Mouse (Mus musculus) duodenum, adult 2 months (tissue): Measurements from ENCODE around the gene Atad5. TPM values are rescaled to one million over a fixed set of nuclear protein-coding genes. Genes with fewer than 3 reads are reported as not detected.

ENCODE experiments used
- polyA plus RNA-seq: library from polyadenylated mRNA; depleted of rRNA; stranded (reverse); fragments of >200 nt; gene quantifications from 2 replicates; pipeline ENCODE4 v1.2.3, GENCODE M21; 2012; ENCODE audit warnings: low replicate concordance; rRNA removed

Gene Atad5
- polyA plus RNA-seq, result 0.08 and 0.29 TPM in 2 replicates

DNA sequence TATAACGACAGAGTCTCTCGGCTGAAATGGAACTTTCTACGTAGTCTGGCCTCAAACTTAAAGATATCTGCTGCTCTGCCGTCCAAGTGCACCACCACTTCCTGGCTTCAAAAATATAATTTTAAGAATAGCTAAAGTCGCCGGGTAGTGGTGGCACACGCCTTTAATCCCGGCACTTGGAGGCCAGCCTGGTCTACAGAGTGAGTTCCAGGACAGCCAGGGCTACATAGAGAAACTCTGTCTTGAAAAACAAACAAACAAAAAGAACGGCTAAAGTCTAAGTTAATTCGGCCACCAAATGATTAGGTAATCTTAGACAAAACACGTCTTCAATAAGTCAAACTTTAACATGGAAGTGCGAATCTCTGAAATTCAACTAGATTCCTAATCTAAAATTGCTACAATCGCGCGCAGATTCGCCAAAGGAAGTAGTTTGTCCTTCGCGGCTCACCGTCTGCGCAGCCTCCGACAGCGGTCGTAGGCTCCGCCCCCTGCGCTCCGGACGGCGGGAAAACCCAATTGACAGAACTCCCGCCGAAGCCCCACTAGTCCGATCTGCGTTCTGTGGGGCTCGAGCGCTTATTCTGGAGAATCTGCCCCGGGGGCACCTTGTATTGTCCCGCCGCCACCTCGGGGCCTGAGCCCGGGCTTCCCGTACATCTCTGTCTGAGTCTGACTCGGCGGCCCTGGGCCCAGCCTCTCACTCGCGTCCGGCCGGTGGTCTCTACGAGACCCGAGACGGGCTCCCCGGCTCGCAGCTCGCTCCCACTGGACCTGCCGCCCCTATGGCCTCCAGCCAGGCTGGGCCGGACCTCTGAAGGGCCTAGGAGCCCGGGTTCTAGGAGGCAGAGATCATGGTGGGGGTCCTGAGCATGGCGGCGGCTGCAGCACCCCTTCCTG, at the start of gene Atad5:
Gene Atad5, plus strand, starts transcription at position 484 of the 900 bp plus-strand sequence.

DNA sequence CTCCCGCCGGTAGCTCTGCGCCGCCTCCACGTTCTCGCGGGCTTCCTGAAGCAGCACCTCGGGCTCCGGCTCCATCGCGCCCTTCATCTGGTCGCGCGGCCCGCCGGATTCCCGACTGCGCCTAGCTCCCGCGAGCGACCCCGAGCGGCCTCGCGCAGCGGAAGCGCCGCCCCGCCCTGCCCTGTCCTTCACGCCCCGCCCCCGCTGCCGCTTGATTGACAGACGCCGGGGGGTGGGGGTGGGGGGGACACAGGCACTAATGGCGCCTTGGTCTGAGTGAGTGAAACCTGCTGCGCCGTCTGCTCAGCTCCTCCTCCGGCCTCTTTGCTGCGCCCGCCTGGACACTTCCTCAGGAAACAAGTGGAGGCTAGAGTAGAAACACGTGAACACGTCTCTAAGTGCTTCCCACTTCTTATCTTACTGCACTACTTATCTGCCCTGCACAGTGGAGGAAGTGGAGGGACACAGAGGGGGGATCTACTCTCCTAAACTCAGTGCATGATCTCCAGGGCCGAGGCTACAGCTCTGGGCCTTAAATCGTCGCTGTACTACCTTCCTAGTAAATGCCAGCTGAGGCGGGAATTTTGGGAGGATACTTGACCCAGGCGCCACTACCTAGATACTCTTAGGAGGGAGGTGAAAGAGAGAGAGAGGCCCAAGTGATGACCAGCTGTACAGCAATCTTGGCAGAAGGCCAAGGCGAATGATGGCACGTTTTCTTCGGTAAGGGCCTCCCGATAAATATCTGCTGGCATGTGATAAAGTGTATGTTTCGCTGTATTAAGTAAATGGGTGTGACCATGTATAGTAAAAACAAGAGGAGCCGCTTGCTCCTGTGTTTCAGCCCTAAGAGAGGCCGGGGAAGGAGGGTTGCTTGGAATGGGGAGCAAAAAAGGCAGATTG, 8.1 kb upstream of the Atad5 start, which contains the start of gene Crlf3:
Gene Crlf3, minus strand, starts transcription at position 166 of the 903 bp plus-strand sequence.

DNA sequence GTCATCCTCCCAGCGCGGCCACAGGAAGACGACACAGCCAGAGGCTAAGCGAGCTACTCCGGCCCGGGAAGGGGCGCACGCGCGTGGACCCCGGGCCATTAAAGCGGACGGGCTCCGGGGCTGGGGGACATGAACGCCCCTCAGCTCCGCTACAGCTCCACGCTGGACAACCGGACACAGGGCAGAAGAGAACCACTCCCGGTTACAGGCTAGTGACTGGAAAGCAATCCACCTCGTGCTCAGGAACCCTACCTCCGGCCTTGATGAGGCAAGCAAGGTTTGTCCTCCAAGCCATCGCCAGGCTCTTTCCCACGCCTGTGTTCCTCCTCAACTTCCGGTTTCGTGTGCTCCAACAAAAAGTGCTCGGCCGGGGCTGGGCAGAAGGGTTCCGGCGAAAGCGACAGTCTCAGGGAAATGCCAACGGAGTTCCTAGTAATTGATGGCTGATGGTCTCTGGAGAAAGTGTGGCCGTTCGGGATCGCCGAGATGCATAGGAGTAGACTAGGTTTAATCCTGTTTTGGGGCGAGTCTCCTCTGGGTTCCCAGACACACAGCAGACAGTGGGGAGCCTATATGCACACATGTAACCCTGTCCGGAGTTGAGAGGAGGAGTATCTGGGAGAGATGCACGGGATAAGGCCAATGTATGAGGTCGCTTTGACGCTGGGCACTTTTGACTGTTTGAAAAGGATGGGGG, 52.8 kb downstream of the Atad5 start, which contains the start of gene Tefm:
Gene Tefm, minus strand, starts transcription at position 351 of the 697 bp plus-strand sequence.

DNA sequence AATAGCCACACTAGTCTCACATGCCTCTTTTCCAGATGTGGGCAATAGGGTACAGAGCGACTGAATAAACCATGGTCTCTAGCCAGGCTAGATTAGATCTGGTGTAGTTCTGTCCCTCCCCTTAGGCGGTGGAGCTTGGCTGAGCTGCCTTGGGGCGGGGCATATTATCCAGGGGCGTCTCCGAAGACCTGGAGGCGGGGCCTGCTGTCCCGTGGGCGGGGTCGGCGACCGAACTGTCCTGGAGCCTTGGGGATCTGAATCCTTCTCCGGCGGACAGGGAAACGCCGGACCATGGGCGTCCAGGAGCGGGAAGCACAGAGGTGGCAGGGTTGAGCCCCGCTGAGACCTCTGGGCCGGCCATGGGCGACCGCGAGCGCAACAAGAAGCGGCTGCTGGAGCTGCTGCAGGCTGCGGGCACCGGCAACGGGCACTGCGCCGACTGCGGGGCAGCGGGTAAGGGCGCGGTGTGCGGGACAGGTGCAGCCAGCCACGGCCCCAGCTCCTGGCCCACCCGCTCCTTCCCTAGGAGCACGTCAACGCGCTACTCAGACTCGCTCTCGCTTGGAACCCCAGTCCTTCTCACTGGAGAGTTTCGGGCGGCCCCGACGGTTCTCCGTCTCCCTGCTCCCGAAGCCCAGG, 64.8 kb downstream of the Atad5 start, which contains the start of gene Adap2:
Gene Adap2, plus strand, starts transcription at position 249 of the 639 bp plus-strand sequence.

DNA sequence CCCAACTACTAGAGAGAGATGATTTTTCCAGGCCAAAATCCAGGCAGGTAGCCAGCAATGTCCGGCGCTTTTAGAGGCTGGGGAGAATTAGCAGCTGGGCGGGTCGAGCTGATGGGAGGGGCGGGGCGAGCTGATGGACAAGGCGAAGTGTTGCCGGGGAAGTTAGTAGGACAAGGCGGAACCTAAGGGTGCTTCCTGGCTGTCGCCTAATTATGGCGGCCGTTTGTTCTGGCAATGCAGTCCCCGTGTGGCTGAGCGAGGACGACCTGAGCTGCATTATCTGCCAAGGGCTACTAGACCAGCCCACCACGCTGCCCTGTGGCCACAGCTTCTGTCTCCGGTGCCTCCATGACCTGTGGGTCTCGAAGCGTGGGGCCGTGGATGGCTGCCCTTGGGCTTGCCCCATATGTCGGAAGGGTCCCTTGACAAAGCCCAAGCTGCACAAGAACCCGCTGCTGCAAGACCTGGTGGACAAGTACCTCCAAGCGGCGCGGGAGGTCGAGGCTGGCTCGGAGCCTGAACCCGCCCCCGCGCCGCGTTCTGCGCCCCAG, 94.6 kb downstream of the Atad5 start, which contains the start of gene Rnf135:
Gene Rnf135, plus strand, starts transcription at position 147 of the 551 bp plus-strand sequence.

Other genes with a start within 250 kb of the Atad5 start
- 0.70 and 1.1 TPM in 2 replicates for gene Utp6, start 127.0 kb upstream of the Atad5 start, polyA plus RNA-seq
- 0.85 and 1.5 TPM in 2 replicates for gene Suz12, start 96.3 kb upstream of the Atad5 start, polyA plus RNA-seq
- 1.6 and 4.8 TPM in 2 replicates for gene Crlf3, start 8.4 kb upstream of the Atad5 start, polyA plus RNA-seq
- 0.84 and 1.6 TPM in 2 replicates for gene Tefm, start 52.8 kb downstream of the Atad5 start, polyA plus RNA-seq
- gene Adap2, start 64.7 kb downstream of the Atad5 start, polyA plus RNA-seq, result 17.0 and 21.3 TPM in 2 replicates
- gene Rnf135, start 94.5 kb downstream of the Atad5 start, polyA plus RNA-seq, result 3.5 and 5.1 TPM in 2 replicates
- gene Rhot1, start 119.6 kb downstream of the Atad5 start, polyA plus RNA-seq, result 0.98 and 1.6 TPM in 2 replicates
- 0.82 and 0.98 TPM in 2 replicates for gene Rhbdl3, start 211.5 kb downstream of the Atad5 start, polyA plus RNA-seq